Mouse (Mus musculus) cerebellum, adult (tissue): ENCODE measurements around the gene Trio.

ENCODE experiments used
- ATAC-seq: cut with Nextera tagmentation; 2 replicates; pipeline ENCODE4 v1.9.2; 2017; ENCODE audit warnings: mild to moderate bottlenecking, moderate library complexity, mixed read lengths; ENCODE audit not compliant: insufficient number of reproducible peaks, low FRiP score, low TSS enrichment

Trio gene

DNA sequence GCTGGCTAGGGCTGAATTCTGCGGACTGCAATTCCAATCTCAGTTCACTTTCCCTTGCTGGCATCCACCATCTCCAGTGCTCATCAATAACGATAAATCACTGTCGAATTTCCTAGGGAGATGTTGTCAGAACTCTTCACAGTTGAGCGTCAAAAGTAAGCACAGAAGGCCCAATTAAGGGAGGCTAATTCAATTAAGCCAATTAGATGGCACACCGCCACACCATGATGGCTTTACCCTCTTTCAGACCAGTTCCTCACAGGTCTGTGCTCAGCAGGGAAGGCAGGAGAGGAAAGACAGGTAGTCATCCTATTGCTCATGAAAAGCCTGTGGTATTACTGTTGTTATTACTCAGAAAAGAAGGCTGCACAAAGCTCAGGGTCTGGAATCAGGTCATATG is 133.6 kb downstream of the Trio start:
- 0 out of 2 replicates have a peak, but pooled peaks have one; percentile 32 for ATAC-seq

GRCm38 (mm10) chr15:27890666-27891065 is 135.0 kb downstream of the Trio start:
- ATAC-seq = no peak

DNA sequence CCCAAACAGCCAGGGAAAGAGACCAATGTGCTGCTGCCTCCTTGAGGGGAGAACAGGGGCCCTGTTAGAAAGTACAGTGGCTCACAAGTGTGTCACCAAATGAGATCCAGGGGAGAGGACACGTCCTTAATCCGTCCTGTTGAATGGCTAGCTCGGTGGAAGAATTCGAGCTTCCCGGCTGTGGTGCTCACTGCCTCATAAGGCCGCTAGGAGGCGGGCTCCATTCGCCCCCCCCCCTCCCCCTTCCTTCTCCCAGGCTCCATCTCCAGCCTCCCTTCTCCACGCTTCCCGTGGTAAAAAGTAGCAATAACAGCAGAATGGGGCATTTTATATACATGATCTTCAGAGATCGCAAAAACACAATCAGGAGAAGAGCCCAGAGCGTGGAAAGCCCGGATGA is 137.5 kb downstream of the Trio start:
- ATAC-seq = no peak

DNA sequence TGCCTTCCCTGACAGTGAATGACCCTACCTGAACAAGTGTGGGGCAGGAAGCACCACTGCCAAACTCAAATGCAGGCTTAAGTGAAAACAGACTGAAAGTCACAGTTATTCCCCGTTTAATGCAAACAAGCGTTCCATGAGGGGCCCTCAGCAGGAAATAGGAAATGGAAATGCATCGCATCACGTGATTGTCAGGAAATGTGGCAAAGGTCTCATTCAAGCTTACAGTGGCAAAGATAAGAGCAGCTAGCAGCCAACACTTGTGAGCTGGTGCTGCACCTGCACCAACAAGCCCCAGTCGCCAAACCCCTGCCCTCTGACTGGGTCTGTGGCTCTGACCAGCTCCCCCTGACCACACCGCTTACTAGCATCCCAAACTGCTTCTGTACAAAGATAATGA is 138.7 kb downstream of the Trio start:
- no peak for ATAC-seq

DNA sequence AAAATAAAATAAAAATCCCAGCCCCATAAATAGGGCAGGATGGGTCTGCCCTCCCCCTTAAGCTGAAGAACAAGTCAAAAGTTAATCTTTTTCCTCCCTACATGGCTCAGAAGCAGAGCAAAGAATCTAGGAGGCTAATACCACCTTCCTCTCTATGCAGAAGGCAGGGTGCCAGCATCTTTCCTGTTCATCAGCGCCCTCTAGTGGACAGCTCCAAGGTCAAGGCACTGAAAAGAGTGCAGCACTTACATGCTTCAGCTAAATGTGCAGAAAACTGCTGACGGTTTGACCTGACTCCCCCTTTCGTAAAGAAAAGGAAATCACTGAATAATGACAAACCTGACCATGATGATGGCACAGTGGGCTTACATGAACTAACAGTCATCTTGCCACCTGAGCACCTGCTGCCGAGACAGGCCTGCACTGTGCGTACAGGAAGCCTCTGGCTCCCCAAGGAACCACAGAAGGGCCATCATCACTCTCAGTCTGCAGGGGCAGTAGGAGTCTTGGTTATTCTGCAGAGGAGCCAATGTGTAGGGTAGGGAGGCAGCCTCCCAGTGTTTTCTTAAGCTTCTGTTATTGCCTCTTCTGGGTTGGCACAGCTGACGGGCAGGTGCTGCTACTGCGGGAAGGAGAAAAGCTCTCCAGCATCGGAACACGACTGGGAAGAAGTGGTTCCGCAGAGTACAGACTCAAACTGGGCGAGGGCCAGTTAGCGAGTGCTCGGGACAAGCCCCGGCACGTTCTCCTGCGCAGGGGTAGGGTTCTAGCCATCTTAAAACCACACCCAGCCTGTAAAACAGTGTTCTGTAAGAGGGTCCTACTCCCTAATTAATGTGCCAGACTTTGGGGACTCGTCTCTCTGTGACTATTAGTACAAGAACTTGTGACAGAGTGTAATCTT is 141.0 kb downstream of the Trio start:
- peak; percentile 64 for ATAC-seq

DNA sequence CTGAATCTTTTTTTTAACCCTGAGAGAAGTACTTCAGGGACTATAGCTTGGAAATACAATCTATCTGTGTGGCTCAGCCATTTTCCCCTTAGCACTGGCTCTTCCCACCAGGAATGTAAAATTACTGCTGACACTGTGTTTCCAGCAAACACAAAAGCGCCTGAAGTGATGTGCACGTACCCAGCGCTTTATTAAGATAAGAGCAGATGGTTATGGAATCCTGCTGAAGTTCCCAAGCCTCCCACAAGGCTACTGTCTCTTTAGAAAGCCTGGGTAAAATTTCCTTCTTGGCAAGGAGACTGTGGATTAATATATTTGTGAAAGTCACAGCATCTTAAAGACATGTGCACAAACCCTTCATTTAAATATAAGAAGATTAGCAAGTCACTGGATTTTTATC is 141.8 kb downstream of the Trio start:
- ATAC-seq = no peak

- no peak for ATAC-seq
Observed at GRCm38 (mm10) chr15:27882898-27883297, 142.8 kb downstream of the Trio start.

DNA sequence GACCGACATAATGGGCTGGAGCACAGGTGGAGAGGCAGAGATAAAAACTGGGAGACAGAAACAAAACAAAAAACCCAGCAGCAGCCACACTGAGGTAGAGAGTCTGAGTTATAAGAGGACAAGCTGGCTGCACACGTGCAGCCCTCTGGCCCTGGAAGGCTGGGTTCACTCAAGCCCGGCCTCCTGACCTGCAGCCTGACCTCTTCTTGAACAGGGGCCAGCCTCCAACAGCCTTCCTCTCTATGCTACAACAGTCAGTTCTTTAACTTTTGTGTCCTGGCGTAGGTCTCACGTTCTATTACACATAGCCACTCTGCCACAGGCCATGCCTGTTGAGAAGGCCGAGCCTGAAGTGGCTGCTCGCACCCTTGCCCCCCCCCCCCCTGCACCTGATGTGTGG is 147.8 kb downstream of the Trio start:
- ATAC-seq = no peak

DNA sequence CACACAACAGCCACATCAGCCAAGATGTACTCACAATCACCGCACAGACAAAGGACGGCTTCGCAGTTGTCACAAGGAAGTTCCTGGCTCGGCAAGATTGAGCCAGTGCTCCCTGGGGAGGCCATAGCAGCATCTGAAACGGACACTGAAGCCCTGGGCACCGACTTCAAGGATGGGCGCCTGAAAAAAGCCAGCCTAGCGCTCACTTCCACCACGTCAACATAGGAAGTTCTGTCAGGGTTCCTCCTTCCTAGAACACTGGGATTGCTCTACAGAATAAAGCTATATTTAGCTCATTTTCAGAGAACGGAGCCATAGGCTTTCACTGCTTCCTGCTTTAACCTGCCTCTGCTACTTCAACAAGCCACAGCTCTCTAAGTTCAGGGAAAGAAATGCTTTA is 149.3 kb downstream of the Trio start:
- ATAC-seq = no peak

DNA sequence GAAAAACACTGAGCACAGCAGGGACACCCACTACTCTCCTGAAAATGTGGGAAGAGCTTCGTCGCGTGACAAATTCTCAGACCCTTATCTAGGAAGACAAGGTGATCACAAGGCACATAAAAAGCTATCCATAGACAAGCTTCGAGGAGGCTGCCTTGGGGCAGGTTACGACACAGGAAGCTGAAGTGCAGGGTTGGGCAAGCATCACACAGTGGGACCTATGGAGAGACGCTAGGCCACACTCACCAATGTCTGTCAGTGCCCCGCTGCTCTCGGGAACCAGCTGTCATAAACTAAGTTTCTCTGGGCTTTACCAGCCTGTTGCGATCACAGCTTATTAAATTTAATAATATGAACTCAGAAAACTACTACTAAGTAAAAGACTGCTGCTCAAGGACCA is 149.9 kb downstream of the Trio start:
- no peak for ATAC-seq

- no peak for ATAC-seq
Observed at GRCm38 (mm10) chr15:27873747-27874320, 151.8 kb downstream of the Trio start.

DNA sequence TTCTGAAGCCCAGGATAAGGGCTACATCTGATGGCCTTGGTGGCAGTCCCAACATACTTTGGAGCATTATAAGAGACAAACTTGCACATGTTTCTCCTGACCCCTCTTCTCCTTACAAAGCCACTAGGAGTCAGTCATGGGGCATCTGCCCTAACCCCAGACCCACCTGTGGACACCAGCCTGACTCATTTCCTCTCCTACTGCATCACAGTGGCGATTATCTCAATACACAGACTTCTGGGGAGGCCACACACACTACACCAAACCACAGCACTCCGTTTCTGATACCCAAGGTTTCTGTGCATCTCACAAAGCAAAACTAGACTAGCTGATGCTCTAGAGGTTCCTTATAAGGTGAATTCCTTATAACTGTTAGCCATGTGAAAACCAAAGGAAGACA is 153.4 kb downstream of the Trio start:
- no peak for ATAC-seq

DNA sequence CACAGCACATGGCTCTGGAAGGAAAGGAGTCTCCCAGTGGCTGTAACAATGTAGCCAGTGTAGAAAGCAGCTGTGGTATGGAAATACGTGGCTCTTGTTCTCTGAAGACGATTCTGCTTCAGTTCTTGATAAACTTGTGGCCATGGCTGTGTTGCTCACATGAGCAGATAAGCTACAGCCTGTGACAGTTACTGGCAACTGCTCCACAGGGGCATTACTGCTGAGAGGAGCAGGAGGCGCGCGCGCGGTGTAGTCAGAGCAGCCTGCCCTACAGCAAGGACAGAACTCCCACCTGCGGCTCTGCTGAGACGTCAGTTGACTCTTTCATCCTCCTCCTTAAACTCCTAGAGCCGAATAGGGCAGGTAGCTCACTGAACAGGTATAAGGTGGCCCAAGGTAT is 153.9 kb downstream of the Trio start:
- ATAC-seq = no peak

GRCm38 (mm10) chr15:27871260-27871659 is 154.4 kb downstream of the Trio start:
- ATAC-seq = no peak

DNA sequence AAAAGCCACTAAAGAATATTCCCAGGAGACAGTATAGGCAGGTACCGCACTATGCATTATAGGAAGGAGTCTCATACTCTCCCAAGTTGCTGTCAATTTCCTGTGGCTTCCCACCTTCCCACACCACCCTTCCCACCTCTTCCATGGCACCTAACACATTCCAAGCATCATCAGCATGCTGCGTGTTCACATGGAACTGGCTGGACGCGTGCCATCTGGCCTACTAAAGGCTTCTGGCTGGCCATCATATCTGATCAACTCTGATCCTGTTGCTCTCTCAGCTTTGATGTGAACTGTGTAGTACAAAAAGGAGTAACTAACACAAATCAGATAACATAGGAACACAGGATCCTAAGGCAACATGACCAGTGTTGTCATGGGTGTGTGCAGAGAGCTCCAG is 156.6 kb downstream of the Trio start:
- no peak for ATAC-seq

DNA sequence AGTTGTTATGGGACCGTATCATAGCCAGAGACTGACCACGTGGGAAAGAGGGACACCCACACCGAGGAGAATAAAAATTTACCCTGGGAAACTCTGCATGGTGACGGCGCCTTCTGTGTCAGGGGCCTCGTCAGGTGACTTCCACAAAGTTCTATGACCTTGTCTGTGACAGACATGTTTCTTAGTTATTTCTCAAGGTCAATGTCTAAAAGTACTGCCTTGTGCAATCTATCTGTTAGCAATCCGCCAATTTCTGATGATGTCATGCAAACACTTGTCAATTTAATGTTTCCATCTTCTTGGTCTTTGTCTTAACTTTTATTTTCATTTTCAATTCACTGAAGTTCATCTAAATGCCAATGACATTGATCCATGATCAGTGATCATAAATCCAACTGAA is 157.8 kb downstream of the Trio start:
- ATAC-seq = no peak

- ATAC-seq = 0 out of 2 replicates have a peak, but pooled peaks have one; percentile 12
Observed at GRCm38 (mm10) chr15:27866471-27866870, 159.2 kb downstream of the Trio start.

DNA sequence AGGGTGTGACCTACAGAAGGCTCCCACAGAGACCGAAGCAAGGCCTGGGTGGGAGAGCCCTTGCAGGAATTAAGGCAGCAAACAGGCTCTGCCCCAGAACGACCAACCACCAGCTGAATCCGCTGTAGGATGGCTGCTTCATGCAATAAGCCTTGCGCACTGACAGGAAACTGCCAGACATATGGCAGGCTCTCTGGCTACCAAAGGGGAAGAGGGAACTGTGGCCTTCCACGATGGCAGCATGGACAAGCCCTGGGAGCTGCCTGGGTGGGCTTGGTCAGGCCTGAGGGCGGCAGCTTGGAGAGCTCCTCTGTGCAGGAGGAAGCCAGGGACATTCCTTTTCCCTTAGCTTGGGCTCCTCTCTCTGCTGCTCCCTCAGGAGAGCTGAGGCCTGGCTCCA is 159.6 kb downstream of the Trio start:
- peak; percentile 46; the same call in 1 of the 2 replicates for ATAC-seq

DNA sequence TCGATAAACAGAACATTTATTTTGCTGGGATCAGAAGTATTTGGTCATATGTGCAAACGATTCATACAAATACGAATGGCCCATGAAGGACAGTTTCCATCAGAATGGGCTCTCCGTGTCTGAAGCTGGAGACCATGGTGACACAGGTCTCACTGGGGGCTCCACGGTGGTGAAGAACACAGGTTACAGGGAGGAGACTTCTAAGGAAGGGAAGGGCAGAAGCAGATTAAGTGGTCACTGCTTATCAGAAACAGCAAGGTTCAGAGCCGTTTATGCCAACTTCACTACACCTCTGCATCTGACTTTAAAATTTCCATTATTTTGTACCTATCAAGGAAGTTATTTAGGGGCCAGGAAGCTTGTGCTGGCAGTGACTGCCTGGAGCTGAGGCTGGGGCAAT is 161.3 kb downstream of the Trio start:
- ATAC-seq = no peak

- ATAC-seq = no peak
Observed at GRCm38 (mm10) chr15:27862949-27863348, 162.7 kb downstream of the Trio start.

- no peak; the same call in 1 of the 2 replicates for ATAC-seq
Observed at GRCm38 (mm10) chr15:27860439-27860838, 165.2 kb downstream of the Trio start.

DNA sequence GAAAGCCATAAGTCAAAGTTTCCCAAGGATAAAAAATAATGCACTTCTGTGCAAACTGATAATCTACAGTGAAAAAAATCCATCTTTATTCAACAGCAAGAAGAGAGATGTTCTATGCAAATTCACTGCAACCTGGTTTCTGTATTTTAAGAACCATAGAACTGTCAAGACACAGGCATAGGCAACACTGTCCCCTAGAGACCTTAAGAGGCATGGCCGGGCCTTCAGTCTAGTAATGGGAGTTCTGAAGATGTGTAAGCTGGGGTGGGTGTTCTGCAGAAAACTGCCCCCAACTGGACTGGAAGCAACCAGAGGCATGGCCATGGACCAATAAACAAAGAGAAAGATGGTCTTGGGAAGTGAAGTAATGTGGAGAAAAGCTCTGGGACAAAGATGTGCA is 166.1 kb downstream of the Trio start:
- ATAC-seq = no peak
